Mouse (Mus musculus) liver, embryonic 16.5 days (tissue): ENCODE measurements at regions not wholly inside any gene's neighbourhood (a gene's known extent, or its start where the extent isn't known, plus 50 kb on each side); places are given as distances from the start of the nearest gene placed in this dataset.

Source experiments
- ATAC-seq: fragments of 200-750 bp; cut with Nextera tagmentation; 2 replicates; pipeline ENCODE4 v1.8.0; 2017; ENCODE audit warnings: low read depth, mild to moderate bottlenecking, moderate number of reproducible peaks, moderate library complexity
- H3K27ac ChIP-seq: fragments of 300-500 bp; sonication (generic); 2 replicates; pipeline ENCODE4 v1.5.1; 2014; ENCODE audit warnings: mild to moderate bottlenecking, low read length
- H3K27me3 ChIP-seq: fragments of 300-500 bp; sonication (generic); 2 replicates; pipeline ENCODE4 v1.6.1; 2014; ENCODE audit warnings: low read depth, low read length, mixed read lengths; ENCODE audit not compliant: control insufficient read depth, insufficient read depth
- H3K36me3 ChIP-seq: fragments of 300-500 bp; sonication (generic); 2 replicates; pipeline ENCODE4 v1.6.1; 2014; ENCODE audit warnings: mild to moderate bottlenecking; ENCODE audit not compliant: control insufficient read depth, insufficient read depth
- H3K4me1 ChIP-seq: fragments of 300-500 bp; sonication (generic); 2 replicates; pipeline ENCODE4 v1.6.1; 2014; ENCODE audit warnings: low read depth, low read length, mixed read lengths; ENCODE audit not compliant: control insufficient read depth
- H3K4me2 ChIP-seq: fragments of 300-500 bp; sonication (generic); 2 replicates; pipeline ENCODE4 v1.6.1; 2014; ENCODE audit warnings: low read depth, low read length, mixed read lengths
- H3K4me3 ChIP-seq: fragments of 300-500 bp; sonication (generic); 2 replicates; pipeline ENCODE4 v1.5.1; 2014; ENCODE audit warnings: low read depth, mild to moderate bottlenecking, low read length
- H3K9ac ChIP-seq: fragments of 300-500 bp; sonication (generic); 2 replicates; pipeline ENCODE4 v1.6.1; 2014; ENCODE audit warnings: low read depth, low read length
- H3K9me3 ChIP-seq: fragments of 300-500 bp; sonication (generic); replicated peaks from 2 replicates; pipeline ENCODE4 v1.6.1; 2016; ENCODE audit warnings: low read length; ENCODE audit not compliant: control insufficient read depth
- WGBS: fragments of 180-500 bp; shearing (Covaris S2); extraction: QIAGEN DNeasy Blood & Tissue Kit; methylation state at CpG from one replicate; pipeline ENCODE4 v1.1.7; 2014; ENCODE audit not compliant: insufficient replicate concordance; 5-methylcytosine and 5-hydroxymethylcytosine counted together

DNA sequence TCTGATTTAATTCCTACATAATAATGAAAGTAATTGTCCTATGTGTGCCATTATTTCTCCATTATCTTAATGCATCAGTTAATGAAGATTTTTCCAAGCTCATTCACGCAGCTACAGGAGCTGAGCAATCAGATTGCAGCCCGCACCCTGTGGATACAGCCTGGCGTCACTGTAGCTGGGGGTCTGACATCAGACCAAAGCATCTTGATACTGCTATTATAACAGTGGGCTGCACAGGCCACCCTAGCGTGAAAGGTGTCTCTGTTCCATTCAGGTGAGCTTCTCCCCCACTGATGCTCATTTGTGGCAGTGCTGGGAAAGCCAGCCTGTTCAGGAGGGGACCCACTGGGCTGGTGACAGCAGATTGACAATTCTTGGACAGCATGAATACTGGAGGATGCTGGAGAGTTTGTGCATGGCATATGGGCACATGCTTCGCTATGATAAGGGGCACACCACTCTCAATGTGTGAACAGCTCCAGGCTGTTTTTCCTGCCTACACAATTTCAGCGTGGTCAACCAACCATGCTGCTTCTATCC, 58.2 kb upstream of the Wdr11 start:
- Histone ChIP-seq H3K4me3 (no peak overlapping the region), H3K4me2 (no peak overlapping the region), H3K36me3 (no peaks in the 10 kb centered on the region), H3K9ac (no peak overlapping the region), H3K27me3 (no peaks in the 10 kb centered on the region), H3K27ac (no peak overlapping the region), H3K9me3 (no peaks in the 10 kb centered on the region), H3K4me1 (no peaks in the 10 kb centered on the region)
- 58% methylated on average over 6 of the region's 6 CpGs for WGBS
- ATAC-seq: no peak
